8 mouse cellular contexts compared by ENCODE assay signal in genomic region chr10:80180288-80180687, GRCm38 (mm10). TPM values are rescaled to one million over a fixed set of nuclear protein-coding genes. Genes with fewer than 3 reads are reported as not detected.
A peak's percentile ranks its signal among the peaks of the same experiment; 100 is the strongest.
DNase-seq lines count a peak whose midpoint lies in the region; ATAC-seq and TF ChIP-seq lines count a peak whose summit lies in the region.

No protein-coding gene starts in this region.

- no peaks in the 10 kb centered on the region for H3K9me3 ChIP-seq in heart, embryonic 11.5 days (replicated peaks; ENCODE audit: control insufficient read depth, low read length)
- no peaks in the 10 kb centered on the region for H3K9me3 ChIP-seq in CH12.LX (replicated peaks; ENCODE audit: low read length)
- H3K9me3 ChIP-seq in forebrain, embryonic 13.5 days (replicated peaks) = no peaks in the 10 kb centered on the region
- H3K9me3 ChIP-seq in limb, embryonic 15.5 days = no peaks in the 10 kb centered on the region

- dilution Hi-C loops in CH12.LX (cut with MboI; ENCODE audit: extremely low pct_ligation_motif_present, extremely low pct_unique_long_range_greater_than_20kb, low sequenced_read_pairs) = no loop called here

- H3K79me2 ChIP-seq in heart, adult 2 months (replicated peaks; ENCODE audit: control insufficient read depth, insufficient read depth, low read length) = no peaks in the 10 kb centered on the region
- no peaks in the 10 kb centered on the region for H3K79me2 ChIP-seq in CH12.LX (replicated peaks; ENCODE audit: control insufficient read depth, extremely low read depth, insufficient read depth, poor library complexity, severe bottlenecking)

- H3K27ac ChIP-seq in heart, embryonic 11.5 days (ENCODE audit: low read depth, low read length) = no peak overlapping the region
- no peak overlapping the region for H3K27ac ChIP-seq in heart, adult 2 months
- H3K27ac ChIP-seq in CH12.LX (ENCODE audit: insufficient read depth, low read depth) = no peak overlapping the region
- no peak overlapping the region for H3K27ac ChIP-seq in forebrain, embryonic 13.5 days
- H3K27ac ChIP-seq in limb, embryonic 15.5 days = peak overlapping the region; percentile 40; the same call in 1 of the 2 replicates

- H3K4me2 ChIP-seq in heart, embryonic 11.5 days = peak overlapping the region; percentile 78
- H3K4me2 ChIP-seq in CH12.LX (ENCODE audit: insufficient read depth, low read depth, poor library complexity, severe bottlenecking) = peak overlapping the region; percentile 72; the same call in 1 of the 2 replicates
- peak overlapping the region; percentile 77 for H3K4me2 ChIP-seq in forebrain, embryonic 13.5 days
- peak overlapping the region; percentile 63 for H3K4me2 ChIP-seq in limb, embryonic 15.5 days

- H3K27me3 ChIP-seq in heart, embryonic 11.5 days (ENCODE audit: control insufficient read depth, insufficient read depth, low read length) = no peaks in the 10 kb centered on the region
- H3K27me3 ChIP-seq in heart, adult 2 months (ENCODE audit: control insufficient read depth, insufficient read depth, low read length) = no peaks in the 10 kb centered on the region
- H3K27me3 ChIP-seq in CH12.LX (replicated peaks) = peaks cover 57% of the 10 kb centered on the region
- no peaks in the 10 kb centered on the region for H3K27me3 ChIP-seq in forebrain, embryonic 13.5 days
- H3K27me3 ChIP-seq in limb, embryonic 15.5 days = no peaks in the 10 kb centered on the region

- no peak for TF ChIP-seq CTCF in heart, adult 2 months (IDR thresholded peaks at IDR 0.05)
- TF ChIP-seq CTCF in CH12.LX (conservative IDR thresholded peaks at IDR 0.05 in 1 of 2, IDR thresholded peaks at IDR 0.05 in 1 of 2; ENCODE audit: low read depth in 2 of 2, low read length in 2 of 2) = no peak

- WGBS in heart, embryonic 11.5 days (ENCODE audit: insufficient replicate concordance) = 47% methylated on average over 6 of the region's 6 CpGs
- 64% methylated on average over 6 of the region's 6 CpGs for WGBS in heart, adult 2 months
- 39% methylated on average over 6 of the region's 6 CpGs for WGBS in forebrain, embryonic 13.5 days
- 26% methylated on average over 6 of the region's 6 CpGs for WGBS in limb, embryonic 15.5 days

- H3K36me3 ChIP-seq in heart, embryonic 11.5 days (ENCODE audit: control insufficient read depth, insufficient read depth, low read length) = no peaks in the 10 kb centered on the region
- no peaks in the 10 kb centered on the region for H3K36me3 ChIP-seq in heart, adult 2 months (ENCODE audit: control insufficient read depth, insufficient read depth, low read length)
- H3K36me3 ChIP-seq in CH12.LX (replicated peaks in 1 of 2; ENCODE audit: control insufficient read depth in 1 of 2, insufficient read depth in 1 of 2, low read length in 1 of 2) = peaks cover 2 to 12% of the 10 kb centered on the region in 2 experiments
- H3K36me3 ChIP-seq in forebrain, embryonic 13.5 days (ENCODE audit: poor library complexity, severe bottlenecking) = peaks cover 22% of the 10 kb centered on the region; the same call in 1 of the 2 replicates
- H3K36me3 ChIP-seq in limb, embryonic 15.5 days = peaks cover 5% of the 10 kb centered on the region

- peaks cover 16% of the 10 kb centered on the region for H3K4me1 ChIP-seq in heart, embryonic 11.5 days (ENCODE audit: control insufficient read depth, insufficient read depth, low read length)
- no peaks in the 10 kb centered on the region for H3K4me1 ChIP-seq in heart, adult 2 months (ENCODE audit: control insufficient read depth, insufficient read depth, low read length)
- H3K4me1 ChIP-seq in CH12.LX (ENCODE audit: control insufficient read depth in 1 of 2, insufficient read depth in 2 of 2) = peaks cover 19 to 39% of the 10 kb centered on the region in 2 experiments
- peaks cover 49% of the 10 kb centered on the region for H3K4me1 ChIP-seq in forebrain, embryonic 13.5 days
- H3K4me1 ChIP-seq in limb, embryonic 15.5 days = peaks cover 34% of the 10 kb centered on the region

- H3K9ac ChIP-seq in heart, embryonic 11.5 days (ENCODE audit: low read depth, low read length) = peak overlapping the region; percentile 85
- no peak overlapping the region for H3K9ac ChIP-seq in heart, adult 2 months (ENCODE audit: low read depth, low read length)
- H3K9ac ChIP-seq in CH12.LX (ENCODE audit: insufficient read depth, low read depth) = no peak overlapping the region
- H3K9ac ChIP-seq in forebrain, embryonic 13.5 days = peak overlapping the region; percentile 98
- H3K9ac ChIP-seq in limb, embryonic 15.5 days = peak overlapping the region; percentile 85

- no peak for TF ChIP-seq POLR2A in heart, adult 2 months (IDR thresholded peaks at IDR 0.05; ENCODE audit: insufficient read depth, low read depth, low read length)
- TF ChIP-seq POLR2A in CH12.LX (IDR thresholded peaks at IDR 0.05; ENCODE audit: low read depth, low read length) = no peak

- no peak for DNase-seq in heart, adult 2 months
- no peak for DNase-seq in CH12.LX (ENCODE audit: extremely low read depth)
- no peak for DNase-seq in urinary bladder, adult 18-20 months (ENCODE audit: low spot score in 2 of 2)
- DNase-seq in thymus, adult 18-20 months = no peak

- in situ Hi-C loops in CH12.LX (cut with MboI; ENCODE audit: low pct_ligation_motif_present, low pct_unique_long_range_greater_than_20kb, low sequenced_read_pairs) = no loop called here

- TF ChIP-seq RAD21 in CH12.LX (IDR thresholded peaks at IDR 0.05; ENCODE audit: low read depth, low read length) = no peak

- TF ChIP-seq EP300 in heart, adult 2 months (IDR thresholded peaks at IDR 0.05; ENCODE audit: insufficient read depth, low read depth, low read length) = no peak
- no peak for TF ChIP-seq EP300 in CH12.LX (IDR thresholded peaks at IDR 0.05; ENCODE audit: low read length)

- intact Hi-C loops in heart, adult 2 months (cut with DNase I) = no loop called here

- no peak for ATAC-seq in heart, embryonic 11.5 days (replicated peaks; ENCODE audit: insufficient number of reproducible peaks, low FRiP score, low TSS enrichment)
- no peak for ATAC-seq in forebrain, embryonic 13.5 days
- ATAC-seq in limb, embryonic 15.5 days (ENCODE audit: insufficient number of reproducible peaks, low FRiP score, low TSS enrichment, low read depth) = no peak
- no peak for ATAC-seq in activated CD4-positive, CD25-positive, alpha-beta regulatory T cell, adult 4 months

- H3K4me3 ChIP-seq in heart, embryonic 11.5 days (ENCODE audit: low read depth, low read length) = peak overlapping the region; percentile 71
- H3K4me3 ChIP-seq in heart, adult 2 months = no peak overlapping the region
- H3K4me3 ChIP-seq in CH12.LX (replicated peaks in 1 of 3; ENCODE audit: low read depth in 2 of 3, low read length in 2 of 3, poor library complexity in 1 of 3) = no peak overlapping the region
- H3K4me3 ChIP-seq in forebrain, embryonic 13.5 days = peak overlapping the region; percentile 85
- peak overlapping the region; percentile 77 for H3K4me3 ChIP-seq in limb, embryonic 15.5 days

RNA-seq across cellular contexts. Expression of gene Efna2, which starts 1.0 kb away (rescaled TPM):
- polyA plus RNA-seq in heart, embryonic 11.5 days (2014; fragmentation: Nextera tagmentation; extraction: Ambion mirVana) = 13.9 and 14.8 TPM in 2 replicates
- total RNA-seq in heart, adult 2 months (2021) = 1 to 10 TPM in 1 of 2 experiments, under 1 TPM in 1; 0.86 to 1.1 TPM
- 1.2 and 1.7 TPM in 2 replicates for polyA plus RNA-seq in heart, adult 2 months (2012; rRNA removed)
- 0.63 and 1.5 TPM in 2 replicates for total RNA-seq in CH12.LX (2012; rRNA removed)
- 0.23 and 0.34 TPM in 2 replicates for total RNA-seq in CH12.LX (2014; rRNA removed)
- 0.45 and 0.86 TPM in 2 replicates for polyA plus RNA-seq in CH12.LX (2012; ENCODE audit: insufficient read length, low read depth)
- 17.7 and 19.5 TPM in 2 replicates for polyA plus RNA-seq in forebrain, embryonic 13.5 days (2015; fragmentation: Nextera tagmentation; extraction: Ambion mirVana)
- polyA plus RNA-seq in limb, embryonic 15.5 days (2015; fragmentation: Nextera tagmentation; extraction: Ambion mirVana) = 27.0 and 29.3 TPM in 2 replicates
- not detected for polyA plus RNA-seq in activated CD4-positive, CD25-positive, alpha-beta regulatory T cell, adult 4 months (2017; shearing (Covaris generic))

RNA-seq across cellular contexts. Expression of gene 1600002K03Rik, which starts 7.5 kb away (rescaled TPM):
- 9.6 and 12.4 TPM in 2 replicates for polyA plus RNA-seq in heart, embryonic 11.5 days (2014; fragmentation: Nextera tagmentation; extraction: Ambion mirVana)
- total RNA-seq in heart, adult 2 months (2021) = 1 to 10 TPM; 5.9 to 6.0 TPM
- polyA plus RNA-seq in heart, adult 2 months (2012; rRNA removed) = 5.6 and 6.3 TPM in 2 replicates
- 30.5 and 37.7 TPM in 2 replicates for total RNA-seq in CH12.LX (2012; rRNA removed)
- total RNA-seq in CH12.LX (2014; rRNA removed) = 34.3 and 40.2 TPM in 2 replicates
- 19.3 and 21.9 TPM in 2 replicates for polyA plus RNA-seq in CH12.LX (2012; ENCODE audit: insufficient read length, low read depth)
- polyA plus RNA-seq in forebrain, embryonic 13.5 days (2015; fragmentation: Nextera tagmentation; extraction: Ambion mirVana) = 12.2 and 12.6 TPM in 2 replicates
- polyA plus RNA-seq in limb, embryonic 15.5 days (2015; fragmentation: Nextera tagmentation; extraction: Ambion mirVana) = 12.8 and 13.3 TPM in 2 replicates
- 10 to 100 TPM; 18.0 to 22.7 TPM for polyA plus RNA-seq in activated CD4-positive, CD25-positive, alpha-beta regulatory T cell, adult 4 months (2017; shearing (Covaris generic))

RNA-seq across cellular contexts. Expression of gene Cirbp, which starts 14.5 kb away (rescaled TPM):
- polyA plus RNA-seq in heart, embryonic 11.5 days (2014; fragmentation: Nextera tagmentation; extraction: Ambion mirVana) = 49.1 and 52.7 TPM in 2 replicates
- total RNA-seq in heart, adult 2 months (2021) = 10 to 100 TPM; 34.2 to 43.2 TPM
- 62.5 and 85.8 TPM in 2 replicates for polyA plus RNA-seq in heart, adult 2 months (2012; rRNA removed)
- total RNA-seq in CH12.LX (2012; rRNA removed) = 28.3 and 34.4 TPM in 2 replicates
- total RNA-seq in CH12.LX (2014; rRNA removed) = 27.0 and 31.9 TPM in 2 replicates
- 40.2 and 45.9 TPM in 2 replicates for polyA plus RNA-seq in CH12.LX (2012; ENCODE audit: insufficient read length, low read depth)
- 274 and 308 TPM in 2 replicates for polyA plus RNA-seq in forebrain, embryonic 13.5 days (2015; fragmentation: Nextera tagmentation; extraction: Ambion mirVana)
- 102 and 103 TPM in 2 replicates for polyA plus RNA-seq in limb, embryonic 15.5 days (2015; fragmentation: Nextera tagmentation; extraction: Ambion mirVana)
- 100 to 1,000 TPM; 132 to 177 TPM for polyA plus RNA-seq in activated CD4-positive, CD25-positive, alpha-beta regulatory T cell, adult 4 months (2017; shearing (Covaris generic))

RNA-seq across cellular contexts. Expression of gene Midn, which starts 32.2 kb away (rescaled TPM):
- polyA plus RNA-seq in heart, embryonic 11.5 days (2014; fragmentation: Nextera tagmentation; extraction: Ambion mirVana) = 29.5 and 31.9 TPM in 2 replicates
- total RNA-seq in heart, adult 2 months (2021) = 100 to 1,000 TPM in 1 of 2 experiments, 10 to 100 TPM in 1; 96.2 to 102 TPM
- 50.1 and 74.5 TPM in 2 replicates for polyA plus RNA-seq in heart, adult 2 months (2012; rRNA removed)
- total RNA-seq in CH12.LX (2012; rRNA removed) (11.6 and 16.2 TPM in 2 replicates), CH12.LX (2014; rRNA removed) (3.9 and 4.7 TPM in 2 replicates)
- polyA plus RNA-seq in CH12.LX (2012; ENCODE audit: insufficient read length, low read depth) = 25.2 and 33.2 TPM in 2 replicates
- 35.1 and 37.9 TPM in 2 replicates for polyA plus RNA-seq in forebrain, embryonic 13.5 days (2015; fragmentation: Nextera tagmentation; extraction: Ambion mirVana)
- 13.4 and 14.0 TPM in 2 replicates for polyA plus RNA-seq in limb, embryonic 15.5 days (2015; fragmentation: Nextera tagmentation; extraction: Ambion mirVana)
- polyA plus RNA-seq in activated CD4-positive, CD25-positive, alpha-beta regulatory T cell, adult 4 months (2017; shearing (Covaris generic)) = 1 to 10 TPM; 7.3 to 9.2 TPM

RNA-seq across cellular contexts. Expression of gene Cbarp, which starts 39.7 kb away (rescaled TPM):
- 2.5 and 2.7 TPM in 2 replicates for polyA plus RNA-seq in heart, embryonic 11.5 days (2014; fragmentation: Nextera tagmentation; extraction: Ambion mirVana)
- total RNA-seq in heart, adult 2 months (2021) = 1 to 10 TPM; 3.9 to 4.9 TPM
- 3.0 and 4.3 TPM in 2 replicates for polyA plus RNA-seq in heart, adult 2 months (2012; rRNA removed)
- 2.3 and 2.6 TPM in 2 replicates for total RNA-seq in CH12.LX (2012; rRNA removed)
- total RNA-seq in CH12.LX (2014; rRNA removed) = 0.09 and 0.19 TPM in 2 replicates
- polyA plus RNA-seq in CH12.LX (2012; ENCODE audit: insufficient read length, low read depth) = 1.7 and 2.4 TPM in 2 replicates
- polyA plus RNA-seq in forebrain, embryonic 13.5 days (2015; fragmentation: Nextera tagmentation; extraction: Ambion mirVana) = 21.2 and 26.8 TPM in 2 replicates
- 5.9 and 6.8 TPM in 2 replicates for polyA plus RNA-seq in limb, embryonic 15.5 days (2015; fragmentation: Nextera tagmentation; extraction: Ambion mirVana)
- under 1 TPM; 0.74 to 0.96 TPM for polyA plus RNA-seq in activated CD4-positive, CD25-positive, alpha-beta regulatory T cell, adult 4 months (2017; shearing (Covaris generic))

Comparison
In these comparisons a context has a peak if more than half of its experiments do, and no peak if none do; other contexts are left out.
1. H3K4me3 ChIP-seq: peak in heart, embryonic 11.5 days (single experiment), forebrain, embryonic 13.5 days (single experiment) and limb, embryonic 15.5 days (single experiment); none in heart, adult 2 months (single experiment) and CH12.LX (0 of 3).
2. H3K9ac ChIP-seq: peak in heart, embryonic 11.5 days (single experiment), forebrain, embryonic 13.5 days (single experiment) and limb, embryonic 15.5 days (single experiment); none in heart, adult 2 months (single experiment) and CH12.LX (single experiment).
3. Peak in every context shown above with its lines, with median percentiles within 50 percentile points of each other: H3K4me2 ChIP-seq.